Mouse (Mus musculus) neural tube, embryonic 14.5 days (tissue): ENCODE measurements around the gene Agpat4. TPM values are rescaled to one million over a fixed set of nuclear protein-coding genes. Genes with fewer than 3 reads are reported as not detected.
A peak's percentile ranks its signal among the peaks of the same experiment; 100 is the strongest.

Source experiments
- ATAC-seq: fragments of 200-750 bp; cut with Nextera tagmentation; 2 replicates; pipeline ENCODE4 v1.8.0; 2017; ENCODE audit warnings: low read depth, mild to moderate bottlenecking, moderate TSS enrichment, moderate library complexity
- H3K27ac ChIP-seq: fragments of 300-500 bp; sonication (generic); 2 replicates; pipeline ENCODE4 v1.5.1; 2014; ENCODE audit warnings: low read depth, mild to moderate bottlenecking, control low read depth, low read length, moderate library complexity, mixed read lengths
- H3K27me3 ChIP-seq: fragments of 300-500 bp; sonication (generic); 2 replicates; pipeline ENCODE4 v1.6.1; 2014; ENCODE audit warnings: low read length; ENCODE audit not compliant: control insufficient read depth, insufficient read depth
- H3K36me3 ChIP-seq: fragments of 300-500 bp; sonication (generic); 2 replicates; pipeline ENCODE4 v1.6.1; 2014; ENCODE audit warnings: low read length, mixed read lengths; ENCODE audit not compliant: control insufficient read depth, insufficient read depth
- H3K4me1 ChIP-seq: fragments of 300-500 bp; sonication (generic); 2 replicates; pipeline ENCODE4 v1.6.1; 2014; ENCODE audit warnings: low read length; ENCODE audit not compliant: control insufficient read depth, insufficient read depth
- H3K4me2 ChIP-seq: fragments of 300-500 bp; sonication (generic); 2 replicates; pipeline ENCODE4 v1.6.1; 2014; ENCODE audit warnings: mild to moderate bottlenecking, low read depth, low read length, control low read depth
- H3K4me3 ChIP-seq: fragments of 300-500 bp; sonication (generic); 2 replicates; pipeline ENCODE4 v1.5.1; 2014; ENCODE audit warnings: low read depth, low read length, control low read depth, mixed read lengths
- H3K9ac ChIP-seq: fragments of 300-500 bp; sonication (generic); replicated peaks from 2 replicates; pipeline ENCODE4 v1.6.1; 2014; ENCODE audit warnings: low read depth, mild to moderate bottlenecking, control low read depth, low read length, mixed read lengths
- H3K9me3 ChIP-seq: fragments of 300-500 bp; sonication (generic); 2 replicates; pipeline ENCODE4 v1.6.1; 2016; ENCODE audit warnings: low read length; ENCODE audit not compliant: control insufficient read depth
- WGBS: fragments of 180-500 bp; shearing (Covaris S2); extraction: QIAGEN DNeasy Blood & Tissue Kit; methylation state at CpG from one replicate; pipeline ENCODE4 v1.1.7; 2014; 5-methylcytosine and 5-hydroxymethylcytosine counted together
- polyA plus RNA-seq: library from polyadenylated mRNA; unstranded; fragments of >200 nt; fragmentation: Nextera tagmentation; extraction: Ambion mirVana; gene quantifications from 2 replicates; pipeline ENCODE4 v1.2.1, GENCODE M21; 2014

Agpat4 gene
- polyA plus RNA-seq, 1 experiment from 2014 or later = 36.5 TPM

GRCm38 (mm10) chr17:12259957-12260356, 141.5 kb downstream of the Agpat4 start:
- no peaks in the 10 kb centered on the region for H3K9me3 ChIP-seq
- H3K4me2 ChIP-seq = no peak overlapping the region
- ATAC-seq = no peak
- H3K36me3 ChIP-seq = peaks cover 32% of the 10 kb centered on the region
- H3K4me1 ChIP-seq = no peaks in the 10 kb centered on the region
- no peak overlapping the region for H3K4me3 ChIP-seq
- 95% methylated on average over 8 of the region's 8 CpGs for WGBS
- no peak overlapping the region for H3K27ac ChIP-seq
- H3K27me3 ChIP-seq = no peaks in the 10 kb centered on the region
- H3K9ac ChIP-seq = no peak overlapping the region

DNA sequence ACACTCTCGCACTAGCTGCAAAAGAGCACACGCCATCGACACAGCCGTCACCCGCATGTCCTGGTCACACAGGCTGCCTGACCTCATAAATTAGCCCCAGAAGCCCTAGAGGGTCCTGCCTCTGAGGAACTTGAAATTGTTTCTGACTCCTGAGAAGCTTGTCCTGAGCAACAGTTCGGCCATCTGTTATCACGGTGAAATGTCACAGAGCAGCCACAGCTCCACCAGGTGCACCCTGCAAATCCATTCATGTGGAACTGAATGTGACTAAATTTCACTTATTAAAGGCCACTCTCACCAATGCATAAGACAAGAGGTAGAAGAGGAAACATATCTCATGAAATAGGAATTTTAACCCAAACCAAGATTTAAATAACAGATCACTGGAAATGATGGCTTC, 142.9 kb downstream of the Agpat4 start:
- ATAC-seq = no peak
- peaks cover 9% of the 10 kb centered on the region for H3K4me1 ChIP-seq
- no peak overlapping the region for H3K27ac ChIP-seq
- no peak overlapping the region for H3K4me3 ChIP-seq
- H3K27me3 ChIP-seq = no peaks in the 10 kb centered on the region
- no peak overlapping the region for H3K4me2 ChIP-seq
- H3K9me3 ChIP-seq = no peaks in the 10 kb centered on the region
- no peak overlapping the region for H3K9ac ChIP-seq
- WGBS = 84% methylated on average over 7 of the region's 7 CpGs
- H3K36me3 ChIP-seq = peaks cover 19% of the 10 kb centered on the region; the same call in 1 of the 2 replicates

DNA sequence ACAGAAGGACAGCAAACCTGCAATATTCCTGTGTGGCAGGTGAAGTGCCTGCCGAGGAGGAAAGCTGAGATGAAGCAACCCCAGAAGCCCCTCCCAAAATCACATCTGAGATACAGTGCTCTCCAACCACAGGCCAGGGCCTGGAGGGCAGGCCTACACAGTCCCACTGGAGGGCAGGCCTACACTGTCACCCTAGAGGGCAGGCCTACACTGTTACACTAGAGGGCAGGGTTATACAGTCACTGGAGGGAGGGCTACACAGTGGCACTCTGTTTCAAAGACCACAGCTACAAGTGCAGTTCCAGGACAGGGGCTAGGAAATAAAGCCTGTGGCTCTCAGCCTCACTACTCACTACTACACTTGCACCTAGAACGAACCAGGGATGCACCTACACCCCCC, 143.4 kb downstream of the Agpat4 start:
- Histone ChIP-seq H3K9ac (no peak overlapping the region), H3K4me3 (no peak overlapping the region), H3K36me3 (peaks cover 16% of the 10 kb centered on the region; the same call in 1 of the 2 replicates), H3K9me3 (no peaks in the 10 kb centered on the region), H3K4me1 (peaks cover 14% of the 10 kb centered on the region), H3K4me2 (no peak overlapping the region), H3K27me3 (no peaks in the 10 kb centered on the region), H3K27ac (no peak overlapping the region)
- WGBS = 90% methylated on average over 2 of the region's 2 CpGs
- ATAC-seq = no peak

DNA sequence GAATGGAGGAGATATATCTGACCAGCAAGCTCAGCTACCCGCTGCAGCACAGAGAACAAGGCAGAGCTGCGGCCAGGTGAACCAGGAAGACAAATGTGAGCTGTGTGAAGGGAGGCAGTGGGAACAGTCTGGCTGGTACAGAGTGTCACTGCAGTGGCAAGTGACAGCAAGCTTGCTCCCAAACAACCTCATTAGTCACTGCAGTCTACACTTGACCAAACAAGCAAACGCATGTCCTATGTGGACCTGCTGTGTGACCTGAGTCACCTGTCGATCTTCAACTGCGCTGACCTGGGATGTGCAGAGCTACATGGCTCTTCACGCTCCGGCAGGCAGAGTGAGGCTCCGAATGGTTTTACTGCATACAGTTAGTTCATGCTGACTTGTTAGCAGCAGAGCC, 144.3 kb downstream of the Agpat4 start:
- H3K4me2 ChIP-seq = no peak overlapping the region
- no peak overlapping the region for H3K9ac ChIP-seq
- H3K36me3 ChIP-seq = peaks cover 16% of the 10 kb centered on the region; the same call in 1 of the 2 replicates
- no peak overlapping the region for H3K4me3 ChIP-seq
- 90% methylated on average over 8 of the region's 8 CpGs for WGBS
- no peaks in the 10 kb centered on the region for H3K9me3 ChIP-seq
- H3K4me1 ChIP-seq = peaks cover 22% of the 10 kb centered on the region
- no peak for ATAC-seq
- no peaks in the 10 kb centered on the region for H3K27me3 ChIP-seq
- no peak overlapping the region for H3K27ac ChIP-seq

DNA sequence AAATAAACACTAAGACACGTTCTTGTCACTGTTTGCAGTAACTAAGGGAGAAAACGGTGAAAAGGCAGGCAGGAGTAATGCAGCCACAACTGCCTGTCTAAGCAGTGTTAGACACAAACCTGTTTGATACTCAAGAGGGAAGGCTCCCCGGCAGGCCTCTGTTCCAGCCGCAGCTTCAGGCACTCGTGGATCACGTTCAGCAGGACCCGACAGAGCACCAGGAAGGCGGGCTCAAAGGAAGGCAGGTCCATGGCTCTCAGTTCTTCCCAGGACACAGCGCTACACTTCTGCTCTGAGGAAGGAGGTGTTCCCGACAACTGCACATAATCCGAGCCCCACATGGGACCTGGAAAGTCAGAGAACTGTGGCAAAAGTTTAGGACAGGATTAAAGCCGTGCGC, 145.3 kb downstream of the Agpat4 start:
- 92% methylated on average over 13 of the region's 13 CpGs for WGBS
- no peaks in the 10 kb centered on the region for H3K9me3 ChIP-seq
- H3K27ac ChIP-seq = no peak overlapping the region
- peaks cover 22% of the 10 kb centered on the region for H3K4me1 ChIP-seq
- ATAC-seq = no peak
- no peak overlapping the region for H3K9ac ChIP-seq
- H3K27me3 ChIP-seq = no peaks in the 10 kb centered on the region
- H3K36me3 ChIP-seq = peaks cover 16% of the 10 kb centered on the region; the same call in 1 of the 2 replicates
- H3K4me3 ChIP-seq = no peak overlapping the region
- H3K4me2 ChIP-seq = no peak overlapping the region

GRCm38 (mm10) chr17:12264293-12264692, 145.8 kb downstream of the Agpat4 start:
- no peaks in the 10 kb centered on the region for H3K9me3 ChIP-seq
- H3K4me3 ChIP-seq = no peak overlapping the region
- no peak for ATAC-seq
- no peak overlapping the region for H3K9ac ChIP-seq
- H3K27ac ChIP-seq = no peak overlapping the region
- peaks cover 22% of the 10 kb centered on the region for H3K4me1 ChIP-seq
- H3K27me3 ChIP-seq = no peaks in the 10 kb centered on the region
- H3K4me2 ChIP-seq = no peak overlapping the region
- 92% methylated on average over 3 of the region's 3 CpGs for WGBS
- H3K36me3 ChIP-seq = peaks cover 16% of the 10 kb centered on the region; the same call in 1 of the 2 replicates

- Histone ChIP-seq H3K9ac (no peak overlapping the region), H3K4me3 (no peak overlapping the region), H3K27me3 (no peaks in the 10 kb centered on the region), H3K4me1 (peaks cover 22% of the 10 kb centered on the region), H3K27ac (no peak overlapping the region), H3K4me2 (no peak overlapping the region), H3K9me3 (no peaks in the 10 kb centered on the region), H3K36me3 (peaks cover 22% of the 10 kb centered on the region)
- 47% methylated on average over 21 of the region's 21 CpGs for WGBS
- ATAC-seq = peak; percentile 72
Observed at GRCm38 (mm10) chr17:12265969-12266925, 147.7 kb downstream of the Agpat4 start.

DNA sequence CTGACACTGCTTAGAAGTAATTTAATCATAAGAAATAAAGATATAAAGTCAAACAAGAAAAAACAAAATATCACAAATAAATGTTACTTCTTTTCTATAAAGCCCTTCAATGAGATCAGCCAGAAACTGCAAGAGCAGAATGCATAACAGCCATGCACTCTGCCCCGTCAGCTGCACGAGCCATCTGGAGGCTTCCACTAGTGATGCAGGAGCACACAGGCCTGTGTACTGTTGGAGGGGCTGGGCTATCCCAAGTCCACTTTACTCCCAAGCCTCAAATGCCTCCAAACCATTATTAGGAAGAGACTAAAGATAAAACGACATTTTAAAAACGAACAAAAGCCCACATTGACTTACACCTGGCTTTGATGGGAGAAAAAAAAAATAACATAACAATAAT, 149.6 kb downstream of the Agpat4 start:
- WGBS = 70% methylated on average over 4 of the region's 4 CpGs
- H3K27me3 ChIP-seq = no peaks in the 10 kb centered on the region

GRCm38 (mm10) chr17:12268538-12268937, 150.0 kb downstream of the Agpat4 start:
- no peaks in the 10 kb centered on the region for H3K9me3 ChIP-seq

More for the DNA sequence above, 149.6 kb downstream of the Agpat4 start:
- no peak overlapping the region for H3K4me3 ChIP-seq
- H3K9ac ChIP-seq = no peak overlapping the region
- no peak overlapping the region for H3K27ac ChIP-seq
- peaks cover 25% of the 10 kb centered on the region for H3K36me3 ChIP-seq
- no peaks in the 10 kb centered on the region for H3K9me3 ChIP-seq
- H3K4me1 ChIP-seq = peaks cover 22% of the 10 kb centered on the region
- ATAC-seq = no peak
- H3K4me2 ChIP-seq = no peak overlapping the region

More at GRCm38 (mm10) chr17:12268538-12268937, 150.0 kb downstream of the Agpat4 start:
- H3K9ac ChIP-seq = no peak overlapping the region
- H3K27me3 ChIP-seq = no peaks in the 10 kb centered on the region
- no peak overlapping the region for H3K4me2 ChIP-seq
- H3K27ac ChIP-seq = no peak overlapping the region
- no peak for ATAC-seq
- no peak overlapping the region for H3K4me3 ChIP-seq
- WGBS = 76% methylated on average over 10 of the region's 10 CpGs
- peaks cover 22% of the 10 kb centered on the region for H3K4me1 ChIP-seq
- H3K36me3 ChIP-seq = peaks cover 25% of the 10 kb centered on the region
